Mouse (Mus musculus): ENCODE results near the gene Vstm4. TPM values are rescaled to one million over a fixed set of nuclear protein-coding genes. Genes with fewer than 3 reads are reported as not detected.

Gene Vstm4
- polyA plus RNA-seq, 1 experiment, result 5.5 TPM

DNA sequence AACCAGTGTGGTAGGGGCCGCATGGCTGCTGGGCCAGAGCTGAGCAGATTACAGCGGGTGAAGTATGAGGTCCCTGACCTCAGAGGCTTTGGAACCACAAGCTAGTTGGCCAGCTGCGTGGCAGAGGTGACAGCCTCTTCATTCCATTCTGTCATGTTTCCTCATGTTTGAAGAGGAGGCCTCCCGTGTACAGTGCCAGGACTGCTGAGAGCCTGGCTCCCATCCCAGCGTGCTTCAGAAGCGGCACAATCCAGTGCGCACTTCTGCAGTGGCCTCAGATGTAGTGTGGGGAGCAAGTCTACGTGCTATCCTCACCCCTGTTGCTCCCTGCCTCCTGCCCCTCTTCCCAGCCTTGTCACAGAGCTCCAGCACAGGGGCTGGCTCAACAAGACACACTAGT is 99.9 kb downstream of the Vstm4 start:
- H3K27ac ChIP-seq (ENCODE audit: insufficient read depth, low read length), result no peak overlapping the region
- no peaks in the 10 kb centered on the region for H3K27me3 ChIP-seq (ENCODE audit: control insufficient read depth, insufficient read depth, low read length)
- H3K4me1 ChIP-seq (ENCODE audit: control insufficient read depth, insufficient read depth, low read length), result peaks cover 4% of the 10 kb centered on the region; the same call in 1 of the 2 replicates
- TF ChIP-seq POLR2A (IDR thresholded peaks at IDR 0.05; ENCODE audit: borderline replicate concordance, insufficient read depth, low read length), result no peak
- TF ChIP-seq CTCF (IDR thresholded peaks at IDR 0.05; ENCODE audit: borderline replicate concordance, insufficient read depth, low read depth, low read length), result no peak
- no peak for DNase-seq
- no peak overlapping the region for H3K4me3 ChIP-seq (replicated peaks; ENCODE audit: insufficient read depth, low read depth, low read length)
- 24% methylated on average over 8 of the region's 8 CpGs for WGBS

DNA sequence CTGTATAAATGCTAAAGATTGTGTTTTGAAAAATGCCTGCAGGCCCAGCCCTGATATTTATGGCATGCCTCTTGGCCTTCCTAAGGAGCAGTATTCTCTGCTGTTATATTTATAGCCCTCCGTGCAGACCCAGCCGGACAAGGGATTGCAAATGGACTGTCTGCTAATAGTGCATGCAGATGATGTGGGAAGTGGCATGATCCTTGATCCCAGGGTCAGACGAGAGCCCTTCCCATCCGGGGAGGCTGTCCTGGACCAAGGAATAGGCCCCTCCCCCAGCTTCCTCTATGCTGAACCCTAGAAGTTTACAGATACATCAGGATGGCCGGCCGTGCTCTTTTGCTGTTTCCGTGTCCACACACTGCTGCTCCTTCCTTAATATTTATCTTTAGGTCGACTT is 102.1 kb downstream of the Vstm4 start:
- H3K27me3 ChIP-seq (ENCODE audit: control insufficient read depth, insufficient read depth, low read length), result no peaks in the 10 kb centered on the region
- no peak overlapping the region for H3K27ac ChIP-seq (ENCODE audit: insufficient read depth, low read length)
- WGBS, result 92% methylated on average over 8 of the region's 8 CpGs
- DNase-seq, result no peak
- H3K4me3 ChIP-seq (replicated peaks; ENCODE audit: insufficient read depth, low read depth, low read length), result no peak overlapping the region
- peaks cover 4% of the 10 kb centered on the region; the same call in 1 of the 2 replicates for H3K4me1 ChIP-seq (ENCODE audit: control insufficient read depth, insufficient read depth, low read length)
- TF ChIP-seq POLR2A (IDR thresholded peaks at IDR 0.05; ENCODE audit: borderline replicate concordance, insufficient read depth, low read length) (no peak), CTCF (IDR thresholded peaks at IDR 0.05; ENCODE audit: borderline replicate concordance, insufficient read depth, low read depth, low read length) (no peak)

DNA sequence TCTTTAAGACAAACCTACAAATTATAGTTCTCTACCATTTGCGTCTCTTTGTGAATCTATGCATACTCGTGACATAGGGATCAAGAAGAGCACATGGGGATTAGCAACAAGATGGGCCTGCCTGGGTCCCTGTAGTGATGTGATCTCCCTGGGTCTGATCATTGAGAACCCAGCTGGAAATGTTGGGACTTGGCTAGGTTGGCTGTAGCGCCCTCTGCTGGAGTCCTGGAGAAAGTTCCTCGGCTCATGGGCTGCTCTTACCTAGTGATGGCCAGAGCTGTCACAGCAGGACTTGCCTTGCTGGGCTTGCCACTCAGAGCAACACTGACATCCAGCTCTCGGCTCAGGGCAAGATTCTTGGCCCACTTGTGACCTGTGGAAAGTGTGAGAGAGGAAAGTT is 103.9 kb downstream of the Vstm4 start:
- 47% methylated on average over 5 of the region's 5 CpGs for WGBS
- H3K27me3 ChIP-seq (ENCODE audit: control insufficient read depth, insufficient read depth, low read length), result no peaks in the 10 kb centered on the region
- DNase-seq, result peak; percentile 40 to 57
- H3K4me3 ChIP-seq (replicated peaks; ENCODE audit: insufficient read depth, low read depth, low read length), result no peak overlapping the region
- no peak overlapping the region for H3K27ac ChIP-seq (ENCODE audit: insufficient read depth, low read length)
- no peak for TF ChIP-seq POLR2A (IDR thresholded peaks at IDR 0.05; ENCODE audit: borderline replicate concordance, insufficient read depth, low read length)
- peak; percentile 74 for TF ChIP-seq CTCF (IDR thresholded peaks at IDR 0.05; ENCODE audit: borderline replicate concordance, insufficient read depth, low read depth, low read length)
- H3K4me1 ChIP-seq (ENCODE audit: control insufficient read depth, insufficient read depth, low read length), result peaks cover 4% of the 10 kb centered on the region; the same call in 1 of the 2 replicates

DNA sequence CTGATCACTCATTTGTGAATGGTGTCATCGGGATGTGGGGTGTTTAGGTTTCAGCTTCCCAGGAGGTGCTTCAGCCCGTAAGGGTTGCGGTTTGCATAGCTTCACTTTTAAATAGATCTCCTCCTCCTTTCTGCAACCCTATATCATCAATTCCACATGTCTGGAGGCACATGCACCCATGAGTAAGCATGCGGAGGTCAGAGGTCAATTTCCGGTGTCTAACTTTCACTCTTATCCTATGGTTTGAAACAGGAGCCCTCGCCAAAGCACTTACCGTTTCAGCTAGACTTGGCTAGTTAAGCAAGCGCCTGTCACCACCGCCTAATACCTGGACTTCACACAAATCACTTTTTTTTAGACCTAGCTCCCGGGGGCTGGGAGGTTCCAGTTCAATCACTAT is 108.2 kb downstream of the Vstm4 start:
- DNase-seq, result no peak
- Histone ChIP-seq H3K4me3 (replicated peaks; ENCODE audit: insufficient read depth, low read depth, low read length) (no peak overlapping the region), H3K27ac (ENCODE audit: insufficient read depth, low read length) (no peak overlapping the region), H3K27me3 (ENCODE audit: control insufficient read depth, insufficient read depth, low read length) (no peaks in the 10 kb centered on the region), H3K4me1 (ENCODE audit: control insufficient read depth, insufficient read depth, low read length) (no peaks in the 10 kb centered on the region)
- WGBS, result 84% methylated on average over 10 of the region's 10 CpGs
- TF ChIP-seq CTCF (IDR thresholded peaks at IDR 0.05; ENCODE audit: borderline replicate concordance, insufficient read depth, low read depth, low read length) (no peak), POLR2A (IDR thresholded peaks at IDR 0.05; ENCODE audit: borderline replicate concordance, insufficient read depth, low read length) (no peak)

- H3K4me3 ChIP-seq (replicated peaks; ENCODE audit: insufficient read depth, low read depth, low read length), result no peak overlapping the region
- 79% methylated on average over 9 of the region's 9 CpGs for WGBS
- TF ChIP-seq POLR2A (IDR thresholded peaks at IDR 0.05; ENCODE audit: borderline replicate concordance, insufficient read depth, low read length), result no peak
- no peak for TF ChIP-seq CTCF (IDR thresholded peaks at IDR 0.05; ENCODE audit: borderline replicate concordance, insufficient read depth, low read depth, low read length)
- DNase-seq, result no peak
- H3K27me3 ChIP-seq (ENCODE audit: control insufficient read depth, insufficient read depth, low read length), result no peaks in the 10 kb centered on the region
- H3K27ac ChIP-seq (ENCODE audit: insufficient read depth, low read length), result no peak overlapping the region
- no peaks in the 10 kb centered on the region for H3K4me1 ChIP-seq (ENCODE audit: control insufficient read depth, insufficient read depth, low read length)
Observed at GRCm38 (mm10) chr14:32970700-32971099, 114.1 kb downstream of the Vstm4 start.

DNA sequence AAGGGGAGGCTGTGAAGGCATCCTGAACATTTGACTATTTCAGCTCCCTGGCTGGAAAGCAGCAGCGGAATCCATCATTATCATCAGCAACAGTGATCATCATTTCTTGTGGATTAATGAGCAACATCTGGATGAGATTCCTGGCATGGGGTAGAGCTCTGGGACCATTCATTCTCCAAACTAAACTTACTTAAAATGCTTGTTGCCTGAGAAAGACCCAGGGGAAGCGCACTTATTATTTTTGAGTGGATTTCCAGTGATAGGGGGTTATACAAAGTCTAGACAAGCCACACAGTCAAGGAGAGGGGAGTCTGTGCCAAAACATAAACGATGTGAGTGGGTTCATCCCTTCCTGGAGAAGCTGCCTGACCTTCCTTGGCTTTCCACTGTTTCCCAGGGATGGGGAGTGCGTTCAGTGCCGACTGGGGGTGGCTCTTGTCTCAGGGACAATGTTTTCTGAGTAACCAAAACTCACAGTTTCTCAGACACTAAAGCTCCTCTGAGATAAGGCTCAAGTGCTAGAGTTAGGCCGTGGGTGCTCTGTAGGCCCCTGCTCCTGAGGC is 127.7 kb downstream of the Vstm4 start:
- DNase-seq, result no peak
- H3K27ac ChIP-seq (ENCODE audit: insufficient read depth, low read length), result no peak overlapping the region

DNA sequence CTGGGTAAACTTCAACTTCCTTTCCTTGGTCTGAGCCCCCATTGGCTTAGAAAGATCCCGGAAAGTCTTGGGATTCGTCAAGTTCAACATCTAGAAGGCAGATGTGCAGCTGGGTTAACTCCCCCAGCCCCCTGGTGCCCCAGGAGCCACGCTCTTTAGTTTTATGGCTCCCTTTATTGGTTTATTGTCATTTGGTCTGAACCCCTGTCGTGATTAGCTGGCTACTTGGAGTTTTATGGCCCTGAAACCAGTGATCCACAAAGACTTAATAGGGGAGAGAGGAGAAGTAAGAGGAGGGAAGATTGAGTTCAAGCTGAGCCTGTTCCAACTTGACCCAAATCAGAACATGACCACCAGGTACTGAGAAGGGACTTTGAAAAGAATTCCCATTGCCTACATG is 130.1 kb downstream of the Vstm4 start:
- Histone ChIP-seq H3K4me1 (ENCODE audit: control insufficient read depth, insufficient read depth, low read length) (no peaks in the 10 kb centered on the region), H3K27ac (ENCODE audit: insufficient read depth, low read length) (no peak overlapping the region), H3K4me3 (replicated peaks; ENCODE audit: insufficient read depth, low read depth, low read length) (no peak overlapping the region), H3K27me3 (ENCODE audit: control insufficient read depth, insufficient read depth, low read length) (no peaks in the 10 kb centered on the region)
- TF ChIP-seq POLR2A (IDR thresholded peaks at IDR 0.05; ENCODE audit: borderline replicate concordance, insufficient read depth, low read length) (no peak), CTCF (IDR thresholded peaks at IDR 0.05; ENCODE audit: borderline replicate concordance, insufficient read depth, low read depth, low read length) (no peak)
- 75% methylated on average over 4 of the region's 4 CpGs for WGBS
- DNase-seq, result no peak

More for the DNA sequence above, 127.7 kb downstream of the Vstm4 start:
- 86% methylated on average over 6 of the region's 6 CpGs for WGBS
- TF ChIP-seq POLR2A (IDR thresholded peaks at IDR 0.05; ENCODE audit: borderline replicate concordance, insufficient read depth, low read length) (no peak), CTCF (IDR thresholded peaks at IDR 0.05; ENCODE audit: borderline replicate concordance, insufficient read depth, low read depth, low read length) (no peak)
- Histone ChIP-seq H3K4me3 (replicated peaks; ENCODE audit: insufficient read depth, low read depth, low read length) (no peak overlapping the region), H3K4me1 (ENCODE audit: control insufficient read depth, insufficient read depth, low read length) (no peaks in the 10 kb centered on the region), H3K27me3 (ENCODE audit: control insufficient read depth, insufficient read depth, low read length) (no peaks in the 10 kb centered on the region)

Other genes with a start within 250 kb of the Vstm4 start
- 0.08 and 0.11 TPM in 2 replicates for gene 3425401B19Rik, start 171.5 kb upstream of the Vstm4 start, polyA plus RNA-seq (2012; rRNA removed)
- 0.54 and 0.59 TPM in 2 replicates for gene Tmem273, start 70.8 kb upstream of the Vstm4 start, polyA plus RNA-seq (2012; rRNA removed)
- gene Fam170b, start 22.8 kb upstream of the Vstm4 start, polyA plus RNA-seq (2012; rRNA removed), result not detected in 2 replicates
- gene Lrrc18, start 134.6 kb downstream of the Vstm4 start, polyA plus RNA-seq (2012; rRNA removed), result 0.27 and 0.47 TPM in 2 replicates

All from cerebellum, adult 2 months (tissue).